Mouse (Mus musculus) brain, adult 2 months (tissue): Measurements from ENCODE around the gene Crip2.

Experiments
- DNase-seq: peaks from one replicate; pipeline ENCODE4 v3.0.0; 2011; ENCODE audit warnings: low read depth, low spot score

Crip2 gene

GRCm38 (mm10) chr12:113131601-113132000 is 8.4 kb upstream of the Crip2 start:
- no peak for DNase-seq

DNA sequence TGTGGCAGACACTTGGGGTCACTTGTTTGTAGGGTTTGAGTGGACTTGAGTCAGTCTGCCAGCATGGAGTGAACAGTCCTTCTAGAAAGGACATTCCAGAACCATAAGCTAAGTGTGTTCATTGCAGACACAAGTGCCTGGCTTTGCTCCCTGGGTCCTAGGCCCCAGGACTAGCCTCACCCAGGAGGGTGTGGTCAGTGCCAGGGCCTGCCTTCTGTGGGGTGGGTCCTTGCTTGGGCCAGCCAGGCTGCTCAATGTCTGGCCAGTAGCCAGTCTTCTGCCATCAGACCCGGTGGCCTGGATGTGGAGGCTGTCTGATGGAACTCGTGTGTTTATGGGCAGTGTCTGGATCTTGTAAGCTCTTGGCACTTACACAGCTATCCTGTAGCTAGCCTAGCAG is 7.5 kb upstream of the Crip2 start:
- peak; percentile 65 for DNase-seq

DNA sequence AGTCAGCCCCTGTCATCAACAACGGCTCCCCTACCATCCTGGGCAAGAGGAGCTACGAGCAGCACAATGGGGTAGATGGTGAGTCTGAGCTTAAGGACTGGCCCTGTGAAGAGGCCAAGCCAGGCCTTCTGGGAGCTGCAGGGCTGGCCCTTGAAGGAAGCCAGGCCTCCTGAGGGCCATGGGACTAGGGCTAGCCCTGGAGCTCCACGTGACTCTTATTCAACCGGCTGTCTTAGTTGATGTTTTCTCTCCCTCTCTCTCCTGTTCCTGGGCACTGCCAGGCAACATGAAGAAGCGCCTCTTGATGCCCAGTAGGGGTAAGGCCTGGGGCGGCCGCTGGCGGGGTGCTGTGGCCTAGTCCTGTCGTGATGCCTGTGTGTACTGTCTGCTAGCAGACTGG is 6.8 kb upstream of the Crip2 start:
- no peak for DNase-seq

DNA sequence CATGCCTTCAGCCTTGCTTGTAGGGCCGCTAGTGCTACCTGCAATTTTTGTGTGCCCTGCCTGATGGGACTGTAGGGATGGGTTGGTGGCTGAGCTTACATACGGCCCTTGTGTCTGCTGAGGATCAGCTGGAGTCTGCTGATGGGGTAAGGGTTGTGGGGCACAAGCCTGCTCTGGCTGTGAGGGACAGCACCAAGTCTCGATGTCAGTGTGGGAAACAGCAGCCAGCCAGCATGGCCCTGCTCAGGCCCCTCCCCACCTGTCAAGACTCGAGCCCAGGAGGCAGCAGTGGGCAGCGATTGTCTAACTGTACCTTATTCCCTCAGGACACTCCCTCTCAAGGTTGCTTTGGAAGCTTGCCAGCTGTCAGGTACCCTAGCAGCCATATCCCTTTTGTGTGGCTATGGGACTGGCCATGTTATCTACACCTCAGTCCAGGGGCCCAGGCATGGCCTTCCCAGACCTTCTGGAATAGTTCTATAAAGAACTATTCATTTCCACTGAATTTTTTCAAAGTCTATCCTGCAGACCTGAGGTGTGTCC is 6.1 kb upstream of the Crip2 start:
- DNase-seq = no peak

- no peak for DNase-seq
Observed at GRCm38 (mm10) chr12:113134502-113134901, 5.5 kb upstream of the Crip2 start.

- no peak for DNase-seq
Observed at GRCm38 (mm10) chr12:113135401-113135800, 4.6 kb upstream of the Crip2 start.

DNA sequence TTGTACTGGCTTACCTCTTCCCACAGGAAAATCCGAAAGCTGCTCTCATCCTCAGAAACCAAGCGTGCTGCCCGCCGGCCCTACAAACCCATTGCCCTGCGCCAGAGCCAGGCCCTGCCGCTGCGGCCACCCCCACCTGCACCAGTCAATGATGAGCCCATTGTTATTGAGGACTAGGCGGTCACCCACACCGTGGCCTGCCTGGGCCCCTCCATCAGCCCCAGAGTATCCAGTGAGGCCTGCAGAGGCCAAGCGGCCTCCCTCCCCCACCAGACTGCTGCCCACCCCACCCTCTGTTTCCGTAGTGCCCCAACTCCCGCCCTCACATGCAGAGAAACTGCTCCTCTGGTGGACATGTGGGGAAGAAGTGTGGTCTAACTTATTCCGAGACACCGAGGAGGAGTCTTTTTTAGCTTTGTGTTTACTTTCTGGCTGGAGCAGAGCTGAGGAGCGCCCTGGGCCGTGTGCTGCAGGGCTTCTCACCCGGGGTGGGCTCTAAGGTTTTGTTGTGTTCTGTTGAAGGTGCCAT is 3.5 kb upstream of the Crip2 start:
- DNase-seq = no peak

- no peak for DNase-seq
Observed at GRCm38 (mm10) chr12:113137260-113138213, 2.5 kb upstream of the Crip2 start.

- no peak for DNase-seq
Observed at GRCm38 (mm10) chr12:113138291-113138690, 1.7 kb upstream of the Crip2 start.

DNA sequence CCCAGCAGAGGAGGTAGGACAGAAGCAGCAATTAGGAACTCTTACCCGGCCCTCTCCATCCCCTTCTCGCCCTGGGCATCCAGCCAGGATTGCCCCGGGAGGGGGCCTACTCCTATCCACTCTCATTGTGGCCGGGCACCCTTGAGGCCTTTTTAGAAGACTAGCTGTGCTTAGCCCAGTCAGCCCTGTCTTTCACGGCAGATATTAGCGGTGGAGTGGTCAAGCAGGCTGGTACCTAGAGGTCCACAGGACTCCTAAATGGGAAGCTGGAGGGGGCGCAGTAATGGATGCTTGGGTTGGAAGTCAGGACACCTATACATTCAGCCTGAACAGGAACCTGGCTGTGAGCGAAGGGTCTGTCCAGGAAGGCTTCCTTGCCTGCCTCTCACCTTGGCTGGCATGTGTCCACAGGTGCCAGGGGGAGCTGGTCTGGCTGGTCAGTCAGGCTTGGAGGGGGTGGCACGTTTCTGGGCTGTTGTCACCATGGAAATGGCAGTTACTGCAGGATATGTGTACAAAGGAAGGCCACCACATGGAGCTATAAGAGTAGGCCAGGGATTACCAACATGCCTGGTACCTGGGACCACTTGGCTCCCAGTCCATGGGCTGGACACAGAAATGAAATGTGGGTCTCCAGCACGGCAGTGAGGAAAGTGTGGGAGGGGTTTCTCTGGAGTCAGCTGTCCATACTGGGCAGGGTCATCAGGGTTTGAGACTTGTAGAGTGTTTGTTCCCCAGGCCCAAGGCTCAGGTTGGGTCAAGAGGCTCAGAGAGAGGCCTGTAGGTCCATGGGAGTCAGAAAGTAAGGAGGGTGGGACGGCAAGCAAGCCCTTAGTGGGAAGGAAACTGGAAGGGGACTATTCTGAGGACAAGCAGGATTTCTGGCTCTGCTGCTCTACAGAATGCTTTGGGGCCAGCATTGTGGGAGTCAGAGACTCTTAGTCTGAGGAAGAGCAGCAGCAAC is 853 bp upstream of the Crip2 start:
- DNase-seq = no peak

DNA sequence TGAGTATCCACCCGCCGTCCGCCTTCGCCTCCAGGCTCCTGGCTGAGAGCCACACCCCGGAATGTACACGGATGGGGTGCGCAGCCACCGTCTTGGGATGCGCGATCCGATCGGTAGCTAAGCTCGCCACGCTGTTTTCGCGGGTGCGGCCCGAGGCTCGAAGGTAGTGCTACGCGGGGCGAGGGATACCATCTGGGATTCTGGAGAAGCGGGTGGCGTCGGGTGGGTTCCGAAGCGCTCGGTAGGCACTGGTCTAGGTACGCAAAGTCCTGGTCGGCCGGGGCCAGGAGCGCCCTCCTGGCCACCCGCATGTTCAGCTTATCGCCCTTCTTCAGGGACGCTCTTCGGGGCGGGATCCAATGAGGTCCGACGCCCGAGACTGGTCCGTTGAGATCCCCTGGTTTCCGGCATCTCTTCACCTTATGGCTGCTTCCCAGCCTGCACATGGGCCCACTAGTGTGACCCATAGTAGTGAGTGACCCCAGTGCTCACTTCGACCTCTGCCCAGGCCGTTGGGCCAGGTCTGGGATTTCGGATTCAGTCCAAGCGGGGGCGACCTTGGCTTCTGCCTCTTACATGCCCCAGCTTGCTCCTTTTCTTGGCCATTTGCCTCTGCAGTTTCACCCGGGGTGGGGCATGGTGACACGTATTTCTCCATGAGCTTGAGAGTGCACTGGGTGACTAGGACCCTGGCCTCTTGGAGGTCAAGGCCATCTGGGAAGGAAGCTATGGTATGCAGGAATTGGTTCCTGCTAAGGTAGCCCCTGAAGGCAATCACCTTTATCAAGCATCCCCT is 778 bp downstream of the Crip2 start:
- DNase-seq = no peak

- peak; percentile 51 for DNase-seq
Observed at GRCm38 (mm10) chr12:113141531-113141973, 1.5 kb downstream of the Crip2 start.

- peak; percentile 36 for DNase-seq
Observed at GRCm38 (mm10) chr12:113142021-113142975, 2.3 kb downstream of the Crip2 start.

GRCm38 (mm10) chr12:113143164-113143563 is 3.1 kb downstream of the Crip2 start:
- no peak for DNase-seq

GRCm38 (mm10) chr12:113144001-113144756 is 4.1 kb downstream of the Crip2 start:
- DNase-seq = peak; percentile 64

GRCm38 (mm10) chr12:113144886-113145285 is 4.8 kb downstream of the Crip2 start:
- DNase-seq = no peak

DNA sequence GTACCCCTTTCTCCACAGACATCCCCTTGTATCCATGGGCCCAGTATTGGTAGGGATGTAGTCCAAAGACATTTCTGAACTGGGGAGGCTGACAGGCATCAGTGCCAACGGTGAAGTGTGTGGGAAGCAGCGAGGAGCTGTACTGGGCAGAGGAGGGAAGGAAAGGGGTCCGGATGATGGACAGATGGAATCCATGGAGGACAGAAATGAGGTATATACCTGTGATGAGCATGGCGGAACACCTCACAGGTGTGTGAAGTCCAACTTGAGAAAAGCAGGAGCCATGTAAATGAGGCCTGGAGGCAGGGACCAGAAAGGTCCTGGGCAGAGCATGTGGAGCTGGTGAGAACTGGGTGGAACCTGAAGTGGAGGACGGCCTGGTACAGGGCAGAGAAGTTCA is 5.6 kb downstream of the Crip2 start:
- no peak for DNase-seq

GRCm38 (mm10) chr12:113146112-113147057 is 6.3 kb downstream of the Crip2 start, which contains the start of gene Crip1:
Gene Crip1, plus strand, starts transcription at chr12:113146316.
- peak; percentile 82 for DNase-seq
